Mouse (Mus musculus): Measurements from ENCODE around the gene Pax4. TPM values are rescaled to one million over a fixed set of nuclear protein-coding genes. Genes with fewer than 3 reads are reported as not detected.

The Pax4 gene
- total RNA-seq (2015) = not detected in 2 replicates
- not detected in 2 replicates for total RNA-seq (2017)

GRCm38 (mm10) chr6:28449253-28449652 is at the start of gene Pax4:
Pax4 (minus strand) TSS chr6:28449353.
- no peak for ATAC-seq (replicated peaks; ENCODE audit: poor library complexity)

GRCm38 (mm10) chr6:28497837-28498236 is 48.7 kb upstream of the Pax4 start:
- ATAC-seq (replicated peaks; ENCODE audit: poor library complexity) = peak; percentile 97

GRCm38 (mm10) chr6:28491198-28491597 is 42.0 kb upstream of the Pax4 start:
- no peak; the same call in 1 of the 2 replicates for ATAC-seq (replicated peaks; ENCODE audit: poor library complexity)

- peak; percentile 59 for ATAC-seq (replicated peaks; ENCODE audit: poor library complexity)
Observed at GRCm38 (mm10) chr6:28490612-28491011, 41.5 kb upstream of the Pax4 start.

- ATAC-seq (replicated peaks; ENCODE audit: poor library complexity) = no peak
Observed at GRCm38 (mm10) chr6:28488204-28488851, 39.2 kb upstream of the Pax4 start.

GRCm38 (mm10) chr6:28486905-28487304 is 37.8 kb upstream of the Pax4 start:
- no peak for ATAC-seq (replicated peaks; ENCODE audit: poor library complexity)

GRCm38 (mm10) chr6:28486471-28486870 is 37.3 kb upstream of the Pax4 start:
- no peak for ATAC-seq (replicated peaks; ENCODE audit: poor library complexity)

GRCm38 (mm10) chr6:28486008-28486407 is 36.9 kb upstream of the Pax4 start:
- no peak for ATAC-seq (replicated peaks; ENCODE audit: poor library complexity)

- ATAC-seq (replicated peaks; ENCODE audit: poor library complexity) = no peak
Observed at GRCm38 (mm10) chr6:28482711-28483315, 33.7 kb upstream of the Pax4 start.

- ATAC-seq (replicated peaks; ENCODE audit: poor library complexity) = no peak
Observed at GRCm38 (mm10) chr6:28480752-28481492, 31.8 kb upstream of the Pax4 start.

GRCm38 (mm10) chr6:28479865-28480751 is 31.0 kb upstream of the Pax4 start:
- ATAC-seq (replicated peaks; ENCODE audit: poor library complexity) = peak; percentile 90

GRCm38 (mm10) chr6:28474839-28475238 is 25.7 kb upstream of the Pax4 start, which contains the start of gene Snd1:
Snd1 (plus strand) TSS chr6:28475139.
- ATAC-seq (replicated peaks; ENCODE audit: poor library complexity) = no peak

GRCm38 (mm10) chr6:28474211-28474610 is 25.1 kb upstream of the Pax4 start:
- no peak for ATAC-seq (replicated peaks; ENCODE audit: poor library complexity)

GRCm38 (mm10) chr6:28471284-28472035 is 22.3 kb upstream of the Pax4 start:
- ATAC-seq (replicated peaks; ENCODE audit: poor library complexity) = no peak

GRCm38 (mm10) chr6:28470621-28471020 is 21.5 kb upstream of the Pax4 start:
- no peak for ATAC-seq (replicated peaks; ENCODE audit: poor library complexity)

- ATAC-seq (replicated peaks; ENCODE audit: poor library complexity) = no peak
Observed at GRCm38 (mm10) chr6:28470017-28470602, 21.0 kb upstream of the Pax4 start.

GRCm38 (mm10) chr6:28464630-28465029 is 15.5 kb upstream of the Pax4 start:
- ATAC-seq (replicated peaks; ENCODE audit: poor library complexity) = no peak

GRCm38 (mm10) chr6:28460534-28460933 is 11.4 kb upstream of the Pax4 start:
- ATAC-seq (replicated peaks; ENCODE audit: poor library complexity) = peak; percentile 95

GRCm38 (mm10) chr6:28459221-28459668 is 10.1 kb upstream of the Pax4 start:
- ATAC-seq (replicated peaks; ENCODE audit: poor library complexity) = 0 out of 2 replicates have a peak, but pooled peaks have one; percentile 30

- no peak for ATAC-seq (replicated peaks; ENCODE audit: poor library complexity)
Observed at GRCm38 (mm10) chr6:28450977-28451376, 1.8 kb upstream of the Pax4 start.
